Mouse (Mus musculus) adrenal gland, adult 18-20 months (tissue): ENCODE measurements around the gene Slc4a4. TPM values are rescaled to one million over a fixed set of nuclear protein-coding genes. Genes with fewer than 3 reads are reported as not detected.

Source experiments
- DNase-seq, 2 experiments: peaks; one replicate each; pipeline ENCODE4 v3.0.0; 2021 to 2022; ENCODE audit warnings: low spot score in 2 of 2
- total RNA-seq, 2 experiments: library from RNA; stranded (reverse); gene quantifications; 1 replicate in 1 of 2; 2 replicates in 1 of 2; pipeline ENCODE4 v1.2.3; 2021

The Slc4a4 gene
- total RNA-seq, 2 experiments from 2014 or later: 37.4 to 38.7 TPM

DNA sequence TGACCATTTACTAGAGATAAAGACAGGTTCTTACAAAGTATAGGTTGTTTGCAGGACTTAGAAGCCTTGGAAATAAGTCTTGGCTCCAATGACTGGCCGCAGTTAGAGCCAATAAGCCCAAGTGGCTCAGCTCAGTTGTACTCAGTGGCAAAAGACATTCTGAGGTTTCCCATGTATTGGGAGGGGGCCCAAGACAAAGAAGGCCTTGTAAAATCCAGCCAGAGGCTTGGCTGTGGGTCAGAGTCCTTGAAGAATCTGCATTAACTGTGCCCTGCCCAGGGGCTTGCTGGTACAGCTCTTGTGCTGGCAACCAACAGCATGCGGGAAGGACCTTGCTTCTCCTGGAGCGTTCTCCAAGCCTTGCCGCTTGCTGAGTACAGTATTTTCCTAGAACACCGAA is 107.9 kb downstream of the Slc4a4 start:
- DNase-seq: no peak

DNA sequence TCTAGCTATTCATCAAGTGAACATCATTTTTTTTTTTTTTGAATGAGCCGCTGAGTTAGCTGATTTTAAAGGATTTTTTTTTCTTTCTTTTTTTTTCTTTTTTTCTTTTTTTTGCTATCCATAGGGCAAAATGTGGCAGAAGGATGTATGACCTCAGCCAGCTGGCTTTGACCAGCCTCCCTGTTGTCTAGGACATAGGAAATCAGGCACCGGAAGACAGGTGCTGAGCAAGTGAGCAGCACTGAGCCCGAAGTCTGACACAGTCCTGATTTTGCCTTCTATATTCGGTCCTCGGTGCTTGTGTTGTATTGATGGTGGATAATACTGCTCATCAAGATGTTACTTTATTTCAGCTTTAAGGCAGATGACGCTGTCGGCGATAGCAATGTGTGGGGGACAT is 109.6 kb downstream of the Slc4a4 start:
- DNase-seq: no peak

DNA sequence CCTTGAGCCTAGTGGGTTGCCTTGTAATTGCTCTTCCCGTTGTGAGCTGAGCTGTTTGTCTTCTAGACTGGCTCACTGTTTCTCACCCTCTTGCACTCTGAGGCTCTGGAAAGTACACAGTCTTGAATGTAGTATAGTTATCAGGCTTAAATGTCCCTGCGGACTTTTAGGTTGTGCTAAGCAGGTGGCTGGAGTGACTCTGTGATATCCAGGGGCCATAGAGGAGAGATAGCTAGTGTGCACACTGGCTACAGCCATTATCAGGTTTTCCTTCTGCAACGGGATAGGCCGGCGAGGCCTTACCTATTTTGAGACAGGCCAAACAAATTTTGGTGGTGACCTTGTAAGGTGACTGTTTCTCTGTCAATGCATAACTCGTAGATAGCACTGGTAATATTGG is 110.7 kb downstream of the Slc4a4 start:
- no peak for DNase-seq

DNA sequence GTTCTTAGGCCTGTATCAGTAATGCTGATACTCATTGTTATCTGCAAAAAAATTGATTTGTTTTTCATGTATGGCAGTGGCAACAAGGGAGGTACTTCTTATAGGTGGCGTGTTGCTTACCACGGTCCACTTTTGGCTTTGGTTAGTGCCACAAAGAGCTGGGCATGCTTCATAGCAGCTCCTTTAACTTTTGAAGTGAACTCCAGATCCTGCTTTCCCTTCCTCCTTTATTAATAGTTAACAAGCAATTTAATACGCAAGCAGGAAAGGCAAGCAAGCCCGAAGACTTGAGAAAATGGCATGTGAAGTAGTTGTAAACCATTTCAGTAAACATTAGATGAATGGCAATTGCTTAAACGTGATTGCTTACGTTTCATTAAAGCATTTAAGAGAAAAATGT is 113.2 kb downstream of the Slc4a4 start:
- DNase-seq: no peak

DNA sequence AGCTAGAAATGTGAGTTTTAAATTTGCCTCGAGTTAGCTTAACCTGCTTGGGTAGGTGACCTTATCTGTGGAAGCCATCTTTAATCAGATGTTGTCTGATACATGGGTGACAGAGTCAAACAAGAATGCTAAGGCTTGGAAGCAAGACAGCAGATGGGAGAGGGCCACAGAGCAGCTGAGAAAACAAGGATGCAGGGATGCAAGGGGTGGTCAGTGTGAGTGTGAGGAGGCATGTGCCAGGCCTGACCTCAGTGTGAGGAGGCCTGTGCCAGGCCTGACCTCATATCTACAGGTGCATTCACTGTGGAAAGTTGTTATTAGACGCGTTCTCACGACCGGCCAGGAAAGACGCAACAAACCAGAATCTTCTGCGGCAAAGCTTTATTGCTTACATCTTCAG is 114.0 kb downstream of the Slc4a4 start:
- no peak for DNase-seq

DNA sequence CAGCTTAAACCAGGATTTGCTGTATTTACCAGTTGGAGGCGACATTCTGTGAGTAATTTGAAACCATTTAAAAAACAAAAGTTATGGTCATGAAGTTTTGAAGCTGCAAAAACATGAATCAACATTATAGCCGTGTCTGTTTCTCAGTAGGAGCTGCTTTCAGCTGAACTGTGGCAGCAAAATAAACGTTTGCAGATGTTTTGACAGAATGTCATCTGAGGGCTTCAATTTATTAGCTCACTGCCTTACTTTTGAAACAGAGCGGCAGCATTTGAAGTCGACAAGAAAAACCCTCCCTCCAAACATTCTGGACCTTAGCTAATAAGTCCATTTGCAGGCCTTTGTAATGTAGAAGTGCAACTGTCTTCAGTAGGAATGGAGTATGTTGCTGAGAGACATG is 123.5 kb downstream of the Slc4a4 start:
- DNase-seq: no peak

DNA sequence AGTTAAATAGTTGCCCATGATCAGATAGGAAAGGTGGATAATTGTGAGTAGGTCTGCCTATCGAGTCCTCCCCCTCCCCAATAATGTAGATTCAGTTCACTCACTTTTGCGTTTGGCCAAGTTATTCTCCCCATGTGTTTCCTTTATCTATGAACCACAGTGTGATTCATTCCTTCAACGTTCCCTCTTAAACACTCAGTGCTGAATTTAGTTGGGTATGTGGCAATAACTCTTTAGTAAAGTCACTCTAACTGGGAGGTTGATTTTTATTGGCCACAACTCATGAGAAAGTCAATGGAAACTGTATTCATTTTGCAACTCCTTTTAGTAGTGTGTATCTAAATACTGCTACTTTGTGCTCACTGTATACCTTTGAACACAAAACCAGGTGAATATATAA is 125.8 kb downstream of the Slc4a4 start:
- DNase-seq: no peak

DNA sequence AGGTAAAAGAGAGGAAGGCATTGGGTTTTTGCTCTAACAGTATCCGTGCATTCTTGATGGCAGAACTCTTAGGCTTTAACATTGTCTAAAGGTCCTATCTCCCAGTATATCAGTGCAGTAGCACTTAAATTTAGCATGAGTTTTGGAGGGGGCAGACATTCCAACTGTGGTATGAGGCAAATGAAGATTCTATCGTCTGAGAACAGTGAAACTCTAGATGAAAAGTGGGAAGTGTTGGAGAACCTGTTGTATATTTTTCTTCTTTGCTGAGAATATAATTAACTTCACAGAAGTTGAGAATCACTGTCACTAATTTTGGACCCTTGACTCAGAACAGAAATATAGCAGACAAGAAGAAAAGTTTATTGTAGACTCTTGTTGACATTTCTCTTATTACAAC is 128.2 kb downstream of the Slc4a4 start:
- no peak for DNase-seq

DNA sequence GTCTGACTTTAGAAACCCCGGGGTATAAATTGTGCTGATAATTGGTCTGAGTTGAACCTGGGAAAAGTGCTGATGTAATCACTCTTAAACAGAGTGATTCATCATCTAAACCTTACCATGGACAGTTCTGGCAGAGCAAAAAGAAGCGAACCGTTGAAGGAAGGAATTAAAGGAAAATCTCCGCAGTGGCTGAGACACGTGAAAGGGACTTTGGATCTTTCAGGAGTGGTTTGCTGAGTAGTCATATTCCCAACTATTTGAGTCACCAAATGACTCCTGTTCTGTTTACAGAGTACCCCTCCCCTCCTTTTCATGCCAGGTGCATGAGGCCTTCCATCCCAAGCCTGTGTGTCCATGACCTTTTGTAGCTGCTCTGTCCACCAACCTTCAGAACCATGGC is 129.3 kb downstream of the Slc4a4 start:
- DNase-seq: no peak

DNA sequence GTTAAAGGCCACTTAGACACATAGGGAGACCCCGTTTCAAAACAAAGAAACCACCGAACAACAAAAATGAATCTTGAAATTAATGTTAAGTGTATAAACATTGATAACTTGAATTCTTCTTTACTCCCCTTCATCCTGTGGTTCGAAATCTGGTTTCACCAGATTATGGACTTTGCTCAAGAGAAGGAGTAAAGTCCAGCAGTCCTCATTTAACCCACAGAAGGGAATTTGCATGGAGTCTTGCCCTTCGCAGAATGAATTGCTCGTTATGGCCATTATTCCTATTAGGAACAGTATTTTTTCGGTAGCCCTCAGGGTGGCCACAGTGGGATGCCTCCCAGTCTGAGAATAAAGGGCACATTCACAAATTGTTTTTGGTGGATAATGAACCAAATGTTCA is 131.9 kb downstream of the Slc4a4 start:
- no peak for DNase-seq

DNA sequence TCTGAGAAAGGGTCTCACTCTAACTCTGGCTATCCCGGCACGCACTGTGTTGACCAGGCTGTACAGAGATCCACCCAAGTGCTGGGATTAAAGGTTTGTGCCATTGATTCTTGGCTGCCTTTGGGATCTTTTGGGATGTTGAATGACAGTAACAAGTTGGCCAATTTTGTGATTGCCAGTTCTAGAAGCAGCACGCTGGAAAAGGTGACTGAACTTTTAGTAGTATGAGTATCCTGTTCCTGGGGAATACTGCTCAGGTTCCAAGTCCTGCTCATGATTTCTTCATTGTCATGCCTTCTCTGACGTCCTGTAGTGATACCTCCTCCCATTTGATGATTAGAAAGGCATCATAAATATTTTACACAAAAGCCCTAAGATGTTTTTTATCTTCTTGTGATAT is 137.8 kb downstream of the Slc4a4 start:
- no peak for DNase-seq

DNA sequence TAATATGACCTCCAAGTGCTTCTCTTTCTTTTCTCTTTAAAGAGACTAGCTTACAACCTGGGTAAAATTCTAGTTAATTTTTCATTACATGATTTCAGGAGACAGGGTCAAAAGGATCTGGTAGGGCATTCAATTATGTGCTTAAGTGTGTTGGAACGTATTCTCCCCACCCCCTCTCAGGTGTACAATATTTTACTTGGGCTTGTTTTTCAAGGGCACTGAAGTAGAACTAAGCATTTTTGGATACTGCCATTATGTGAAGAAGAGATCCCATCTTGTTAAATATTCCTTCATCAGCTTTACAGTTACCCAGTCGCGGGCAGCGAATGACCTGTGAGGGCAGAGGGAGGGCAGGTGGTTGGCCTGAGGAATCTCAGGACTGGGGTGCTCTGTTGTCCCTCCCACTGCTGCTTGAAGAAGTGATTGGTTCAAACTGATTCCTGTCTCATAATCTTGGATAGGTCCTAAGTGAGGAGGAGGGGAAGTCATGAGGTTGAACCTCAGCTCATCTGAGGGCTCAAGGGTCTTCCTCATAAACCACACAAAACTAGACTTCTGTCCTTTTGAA is 141.0 kb downstream of the Slc4a4 start:
- no peak for DNase-seq

DNA sequence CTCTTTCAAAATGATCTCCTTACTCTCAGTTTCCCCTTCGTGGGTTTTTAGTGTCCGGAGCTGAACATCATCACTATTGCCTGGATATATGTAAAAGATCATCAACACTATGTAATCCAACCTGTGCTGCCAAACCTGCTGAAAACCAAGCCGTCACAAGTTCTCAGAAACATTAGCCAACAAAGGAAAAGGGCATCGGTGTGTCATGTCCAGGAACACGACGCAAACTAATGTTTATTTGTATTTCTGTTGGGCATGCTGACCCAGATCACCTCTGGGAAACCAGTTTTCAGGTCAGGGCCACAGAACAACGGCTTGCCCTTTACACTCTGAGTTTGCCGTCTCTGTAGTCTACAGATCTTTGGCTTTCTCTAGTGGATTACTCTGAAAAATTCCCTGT is 146.0 kb downstream of the Slc4a4 start:
- no peak for DNase-seq

DNA sequence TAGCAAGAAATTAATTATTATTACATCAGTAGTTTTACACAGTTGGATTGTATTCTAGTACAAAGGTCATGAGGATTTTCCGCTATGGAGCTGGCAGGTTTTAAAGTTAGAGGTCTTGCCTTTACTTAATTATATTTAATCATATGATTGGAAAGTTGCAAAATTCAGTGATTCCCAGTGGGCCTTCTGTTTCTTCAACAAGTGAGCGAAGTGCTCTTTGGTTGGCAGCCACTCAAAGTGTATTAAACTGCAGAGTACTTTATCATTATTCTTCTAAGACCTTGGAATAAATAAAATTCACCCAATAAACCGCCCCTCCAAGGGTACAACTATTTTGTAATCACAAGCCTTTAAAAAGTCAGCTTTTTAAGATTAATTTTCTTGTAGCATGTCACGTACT is 146.6 kb downstream of the Slc4a4 start:
- no peak for DNase-seq

DNA sequence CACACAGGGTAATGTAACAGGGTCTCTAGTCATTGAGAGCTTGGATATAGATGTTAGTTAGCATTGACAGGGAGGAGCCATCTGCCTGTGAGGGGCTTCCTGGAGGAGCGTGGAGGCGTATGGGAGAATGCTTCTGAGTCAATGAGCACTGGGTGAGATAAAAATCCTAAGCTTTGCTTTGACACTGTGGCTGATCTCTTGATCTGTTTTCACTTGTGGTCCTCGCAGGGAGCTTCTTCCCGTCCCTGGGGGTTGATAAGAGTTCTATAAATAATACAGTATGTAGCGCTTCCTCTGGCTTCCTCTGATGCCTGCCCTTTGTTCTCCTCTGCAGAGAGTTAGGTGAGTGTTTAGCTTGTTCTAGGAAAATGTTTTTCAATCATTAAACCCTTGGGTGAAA is 149.5 kb downstream of the Slc4a4 start:
- no peak for DNase-seq

DNA sequence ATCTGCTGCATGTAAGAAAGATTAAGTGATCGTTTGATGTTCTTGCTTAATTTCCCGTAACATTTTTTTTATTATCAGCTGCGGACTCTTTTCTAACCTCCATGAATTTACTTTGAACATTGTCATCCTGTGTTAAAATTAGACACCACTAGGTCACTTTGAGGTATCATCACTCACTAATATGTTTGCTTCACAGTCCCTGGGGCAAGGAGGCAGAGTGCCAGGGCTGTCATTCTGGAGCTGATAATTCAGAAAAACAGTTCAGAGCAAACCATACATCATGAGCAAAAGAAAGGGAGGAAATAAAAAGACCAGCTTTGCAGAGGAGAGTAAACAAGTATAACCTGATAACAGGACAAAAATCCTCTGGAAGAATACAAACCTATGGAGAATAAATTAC is 154.2 kb downstream of the Slc4a4 start:
- DNase-seq: no peak

DNA sequence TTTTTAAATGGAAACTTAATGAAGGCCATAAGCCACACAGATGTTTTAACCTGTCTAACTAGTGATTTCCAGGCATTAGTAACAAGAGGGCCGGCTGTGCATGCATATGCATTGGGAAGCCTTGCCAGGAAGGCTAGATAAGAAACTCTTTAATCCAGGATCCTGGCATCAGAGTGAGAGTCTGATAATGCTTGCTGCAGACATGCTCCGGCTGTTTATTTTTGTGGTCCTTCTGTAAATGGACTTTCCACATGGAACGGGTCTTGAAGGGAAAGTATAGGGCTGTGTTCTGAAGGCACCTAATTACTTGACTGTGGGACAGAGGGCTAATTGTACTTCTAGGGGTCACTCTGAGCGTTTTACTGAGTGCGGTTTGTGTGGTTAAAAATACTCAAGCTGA is 157.2 kb downstream of the Slc4a4 start:
- no peak for DNase-seq

DNA sequence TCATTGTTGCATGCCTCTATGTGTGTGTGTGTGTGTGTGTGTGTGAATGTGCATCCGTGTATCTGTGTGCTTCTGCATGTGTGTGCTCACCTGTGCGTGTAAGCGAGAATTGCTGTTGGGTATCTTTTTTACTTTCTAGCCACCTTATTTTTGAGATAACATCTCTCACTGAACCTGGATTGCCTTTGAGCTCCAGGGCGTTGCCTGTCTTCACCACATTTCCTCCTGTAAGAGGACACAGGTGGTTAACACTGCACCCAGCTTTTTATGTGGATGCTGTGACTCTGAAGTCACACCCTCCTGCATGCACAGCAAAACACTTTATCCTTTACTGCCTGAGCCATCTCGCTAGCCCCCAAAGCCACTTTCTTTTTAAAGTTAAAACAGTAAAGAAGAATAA is 158.2 kb downstream of the Slc4a4 start:
- DNase-seq: no peak

DNA sequence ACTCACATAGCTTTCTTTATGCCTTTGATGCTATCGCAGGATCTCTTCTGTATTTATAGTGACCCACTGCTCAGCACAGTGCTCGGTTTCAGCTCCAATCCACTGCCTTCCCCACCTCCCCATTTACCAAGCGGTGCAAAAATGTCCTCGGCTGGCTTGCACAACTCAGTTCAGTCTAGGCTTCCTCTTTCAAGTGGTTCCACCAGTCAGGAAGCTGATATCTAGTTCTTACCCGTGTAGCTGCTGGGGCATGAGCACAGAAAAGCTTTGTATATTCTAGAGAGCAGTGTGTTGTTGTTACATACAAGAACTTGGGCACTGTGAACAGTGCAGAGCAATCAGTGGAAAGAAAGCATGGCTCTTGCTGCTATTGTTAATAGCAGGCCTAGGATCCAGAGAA is 165.0 kb downstream of the Slc4a4 start:
- no peak for DNase-seq

DNA sequence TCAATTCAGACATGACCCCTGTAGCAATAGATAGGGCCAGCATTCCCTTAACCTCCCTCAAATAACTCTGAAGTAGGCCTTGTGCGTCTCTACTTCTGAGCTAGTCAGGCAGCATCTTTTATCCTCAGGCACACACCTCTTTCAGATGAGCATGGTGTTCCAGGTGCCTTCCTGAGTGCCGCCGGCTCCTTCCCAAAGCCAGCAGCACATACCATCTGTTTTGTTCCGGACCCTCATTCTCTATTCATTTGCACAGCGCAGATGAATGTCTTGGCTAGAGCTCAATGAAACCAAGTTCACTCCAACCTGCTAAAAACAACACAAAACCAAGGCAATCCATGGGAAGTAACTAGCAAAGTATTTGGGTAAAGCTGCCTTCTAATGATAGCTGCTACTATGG is 165.6 kb downstream of the Slc4a4 start:
- DNase-seq: no peak

DNA sequence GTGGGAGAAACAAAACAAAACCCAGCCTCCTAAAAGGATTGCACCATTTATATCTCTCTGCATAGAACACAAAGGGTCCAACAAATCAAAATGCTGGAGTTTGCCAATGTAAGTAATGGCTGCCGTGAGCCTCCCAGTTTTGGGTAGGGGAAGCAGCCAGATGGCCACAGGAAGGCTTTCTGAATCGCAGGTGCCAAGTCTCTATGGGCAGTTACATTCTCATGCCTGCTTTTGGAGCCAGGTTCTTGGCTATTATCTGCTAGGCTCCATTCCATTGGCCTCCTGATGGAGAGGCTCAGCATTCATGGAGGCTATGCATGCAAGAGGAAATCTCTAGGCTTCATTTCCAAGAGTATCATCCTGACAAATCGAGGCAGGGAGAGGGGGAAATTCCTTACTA is 169.0 kb downstream of the Slc4a4 start:
- DNase-seq: no peak

DNA sequence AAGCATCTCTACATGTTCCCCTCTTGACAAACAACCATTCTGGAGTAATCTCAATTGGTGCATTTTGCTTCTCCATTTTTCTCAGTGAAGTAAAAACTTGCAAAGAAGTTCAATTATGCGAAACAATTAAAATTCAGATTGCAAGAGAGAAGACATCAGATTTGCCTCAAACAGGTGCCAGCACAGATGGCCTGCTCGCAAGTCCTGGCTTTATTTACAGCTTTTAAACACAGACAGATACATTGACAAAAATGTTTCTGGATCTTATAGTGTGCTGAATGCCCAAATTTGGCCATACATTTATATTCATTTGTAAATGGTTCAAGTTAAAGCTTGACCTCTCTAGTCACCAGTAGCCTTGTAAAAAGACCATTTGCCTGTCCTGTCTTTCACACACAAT is 169.8 kb downstream of the Slc4a4 start:
- DNase-seq: no peak

DNA sequence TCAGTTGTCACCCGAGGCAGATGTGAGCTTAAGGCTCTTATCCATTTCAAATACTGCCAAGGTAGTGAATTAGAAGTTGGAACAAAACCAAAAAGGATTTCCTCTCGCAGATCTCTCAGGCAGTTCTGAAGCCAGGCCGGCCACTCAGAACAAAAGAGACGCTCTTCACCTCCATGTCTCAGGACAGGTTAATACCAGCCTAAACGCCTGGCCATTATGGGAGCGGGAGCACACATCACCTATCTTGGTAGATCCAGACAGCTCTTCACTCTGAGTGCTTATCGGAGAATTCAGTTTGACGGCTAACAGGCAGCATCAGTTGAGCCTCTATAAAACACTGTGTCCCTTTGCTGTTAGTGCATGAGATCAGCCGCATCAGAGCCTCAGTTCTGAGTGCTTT is 174.5 kb downstream of the Slc4a4 start:
- DNase-seq: no peak

DNA sequence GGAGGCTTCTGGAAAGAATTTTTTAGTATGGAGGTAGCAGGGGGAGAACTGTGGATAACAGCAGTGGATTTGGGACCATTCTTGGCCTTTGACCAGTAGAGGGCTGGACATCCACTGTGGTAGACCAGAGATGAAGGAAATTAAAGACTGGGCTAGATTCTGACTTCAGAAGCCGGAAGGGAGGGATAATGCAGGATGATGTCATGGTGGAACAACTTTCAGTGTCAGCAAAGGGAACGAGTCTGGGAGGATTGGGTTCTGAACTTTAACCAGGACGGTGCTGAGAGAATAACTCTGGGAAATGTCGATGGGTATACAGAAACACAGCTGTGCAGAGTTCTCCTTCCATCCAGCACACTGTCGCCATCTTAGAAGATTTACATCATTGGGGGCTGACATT is 175.7 kb downstream of the Slc4a4 start:
- DNase-seq: no peak
